Mouse (Mus musculus): ENCODE measurements around the gene Gm13757. TPM values are rescaled to one million over a fixed set of nuclear protein-coding genes. Genes with fewer than 3 reads are reported as not detected.
"Not testable (repeated sequence)": the region's sequence is repeated elsewhere in the genome, so short reads cannot be mapped to it uniquely, and the experiment has no call there.

Gene Gm13757
- polyA plus RNA-seq (2015; fragmentation: Nextera tagmentation; extraction: Ambion mirVana): not detected in 2 replicates

DNA sequence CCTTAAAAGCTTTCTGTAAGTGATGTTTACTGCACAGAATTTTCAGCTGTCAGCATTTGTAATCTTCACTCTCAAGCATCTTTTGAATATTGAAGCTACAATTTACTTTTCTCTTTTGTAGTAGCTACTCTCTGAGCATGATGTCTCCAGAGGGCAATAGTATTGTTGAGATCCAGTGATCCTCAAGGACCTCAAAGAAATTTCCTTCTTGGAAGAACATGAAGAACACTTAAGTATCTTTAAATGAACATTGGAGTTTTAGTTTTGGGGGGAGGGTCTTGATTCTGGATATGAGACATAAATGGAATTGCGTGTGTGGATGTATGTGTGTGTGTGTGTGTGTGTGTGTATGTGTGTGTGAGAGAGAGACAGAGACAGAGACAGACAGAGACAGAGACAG lies at the start of gene Gm13757:
Gene Gm13757 (minus strand): TSS at position 101 of the 400 bp plus-strand sequence.
- H3K27ac ChIP-seq: no peak within 1 kb of the TSS
- H3K4me1 ChIP-seq: no peaks in the 10 kb centered on the region
- H3K27me3 ChIP-seq: no peaks in the 10 kb centered on the region
- no peak within 1 kb of the TSS for H3K9ac ChIP-seq
- no peak within 1 kb of the TSS for H3K4me3 ChIP-seq
- no peak for ATAC-seq (ENCODE audit: low FRiP score, low read depth)
- H3K36me3 ChIP-seq: no peaks in the 10 kb centered on the region
- H3K4me2 ChIP-seq (replicated peaks): no peak within 1 kb of the TSS
- no peaks in the 10 kb centered on the region for H3K9me3 ChIP-seq
- WGBS: 86% methylated on average over 1 of the region's 1 CpGs

GRCm38 (mm10) chr2:88493020-88493419 lies 44.1 kb upstream of the Gm13757 start, which contains the start of gene Olfr1185-ps1:
Olfr1185-ps1 (plus strand) TSS chr2:88493320.
- H3K9me3 ChIP-seq: no peaks in the 10 kb centered on the region
- H3K27ac ChIP-seq: no peak within 1 kb of the TSS
- H3K4me2 ChIP-seq (replicated peaks): no peak within 1 kb of the TSS
- 72% methylated on average over 2 of the region's 2 CpGs for WGBS
- H3K36me3 ChIP-seq: no peaks in the 10 kb centered on the region
- H3K9ac ChIP-seq: no peak within 1 kb of the TSS
- H3K27me3 ChIP-seq: no peaks in the 10 kb centered on the region
- no peak within 1 kb of the TSS for H3K4me3 ChIP-seq
- ATAC-seq (ENCODE audit: low FRiP score, low read depth): no peak
- H3K4me1 ChIP-seq: no peaks in the 10 kb centered on the region

DNA sequence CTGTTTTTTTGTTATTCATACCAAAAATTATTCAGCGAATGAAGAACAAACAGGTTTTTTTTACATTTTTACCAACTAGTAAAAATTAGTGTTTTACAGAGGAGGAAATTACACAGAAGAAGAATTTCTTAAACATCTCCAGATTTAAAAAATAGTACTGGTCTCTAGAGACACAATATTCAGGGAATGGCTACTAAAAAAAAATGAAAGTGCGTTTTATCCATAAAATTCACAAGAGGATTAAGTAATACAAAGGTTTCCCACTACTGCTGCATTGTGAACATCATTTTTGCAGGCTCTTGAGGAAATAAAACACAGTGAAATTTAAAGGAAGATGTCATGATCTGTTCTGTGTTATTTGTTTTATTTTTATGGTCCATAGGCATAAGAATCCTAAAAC lies 34.4 kb upstream of the Gm13757 start, which contains the start of gene Olfr1184:
Gene Olfr1184 (plus strand): TSS at position 301 of the 400 bp plus-strand sequence.
- no peak for ATAC-seq (ENCODE audit: low FRiP score, low read depth)
- Histone ChIP-seq H3K27me3 (no peaks in the 10 kb centered on the region), H3K9ac (no peak within 1 kb of the TSS), H3K4me2 (replicated peaks) (no peak within 1 kb of the TSS), H3K9me3 (no peaks in the 10 kb centered on the region), H3K4me1 (no peaks in the 10 kb centered on the region), H3K4me3 (no peak within 1 kb of the TSS), H3K27ac (no peak within 1 kb of the TSS), H3K36me3 (no peaks in the 10 kb centered on the region)
- 81% methylated on average over 2 of the region's 2 CpGs for WGBS

GRCm38 (mm10) chr2:88454567-88454966 lies 5.6 kb upstream of the Gm13757 start, which contains the start of gene Olfr1183:
Olfr1183 (plus strand) TSS chr2:88454867.
- not testable (repeated sequence) for H3K9me3 ChIP-seq, H3K9ac ChIP-seq
- 80% methylated on average over 1 of the region's 1 CpGs for WGBS

DNA sequence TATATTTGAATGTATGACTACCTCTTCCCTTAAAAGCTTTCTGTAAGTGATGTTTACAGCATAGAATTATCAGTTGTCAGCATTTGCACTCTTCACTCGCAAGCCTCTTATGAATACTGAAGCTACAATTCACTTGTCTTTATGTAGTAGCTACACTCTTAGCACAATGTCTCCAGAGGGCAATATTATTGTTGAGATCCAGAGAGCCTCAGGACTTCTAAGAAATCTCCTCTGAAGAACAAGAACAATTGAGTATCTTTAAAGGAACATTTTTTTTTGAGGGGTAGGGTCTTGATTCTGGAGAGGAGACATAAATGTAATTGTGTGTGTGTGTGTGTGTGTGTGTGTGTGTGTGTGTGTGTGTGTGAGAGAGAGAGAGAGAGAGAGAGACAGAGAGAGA lies 22.9 kb downstream of the Gm13757 start, which contains the start of gene Olfr1181:
Gene Olfr1181 (minus strand): TSS at position 101 of the 400 bp plus-strand sequence.
- no peak for ATAC-seq (ENCODE audit: low FRiP score, low read depth)
- Histone ChIP-seq H3K9me3 (no peaks in the 10 kb centered on the region), H3K4me1 (no peaks in the 10 kb centered on the region), H3K4me2 (replicated peaks) (no peak within 1 kb of the TSS), H3K9ac (no peak within 1 kb of the TSS), H3K27me3 (no peaks in the 10 kb centered on the region), H3K36me3 (no peaks in the 10 kb centered on the region), H3K4me3 (no peak within 1 kb of the TSS), H3K27ac (no peak within 1 kb of the TSS)
- 92% methylated on average over 1 of the region's 1 CpGs for whole genome bisulfite sequencing

More at GRCm38 (mm10) chr2:88454567-88454966, 5.6 kb upstream of the Gm13757 start, which contains the start of gene Olfr1183:
- not testable (repeated sequence) for H3K27ac ChIP-seq; H3K27me3 ChIP-seq; H3K4me2 ChIP-seq (replicated peaks); H3K36me3 ChIP-seq; H3K4me1 ChIP-seq; H3K4me3 ChIP-seq; ATAC-seq (ENCODE audit: low FRiP score, low read depth)

- no peak for ATAC-seq (ENCODE audit: low FRiP score, low read depth)
Measured at GRCm38 (mm10) chr2:88419051-88419450, 29.9 kb downstream of the Gm13757 start, which contains the start of gene Olfr1180. Olfr1180 (minus strand) TSS chr2:88419151.

GRCm38 (mm10) chr2:88406353-88406752 lies 42.6 kb downstream of the Gm13757 start, which contains the start of gene Olfr1179:
Olfr1179 (minus strand) TSS chr2:88406453.
- Histone ChIP-seq H3K4me2 (replicated peaks) (no peak within 1 kb of the TSS), H3K36me3 (no peaks in the 10 kb centered on the region), H3K27ac (no peak within 1 kb of the TSS), H3K4me1 (no peaks in the 10 kb centered on the region), H3K9me3 (no peaks in the 10 kb centered on the region), H3K4me3 (no peak within 1 kb of the TSS), H3K9ac (no peak within 1 kb of the TSS), H3K27me3 (no peaks in the 10 kb centered on the region)
- 77% methylated on average over 3 of the region's 3 CpGs for WGBS
- no peak for ATAC-seq (ENCODE audit: low FRiP score, low read depth)

More at GRCm38 (mm10) chr2:88419051-88419450, 29.9 kb downstream of the Gm13757 start, which contains the start of gene Olfr1180:
- Histone ChIP-seq H3K27me3 (no peaks in the 10 kb centered on the region), H3K4me1 (no peaks in the 10 kb centered on the region), H3K9ac (no peak within 1 kb of the TSS), H3K9me3 (no peaks in the 10 kb centered on the region), H3K36me3 (no peaks in the 10 kb centered on the region), H3K4me2 (replicated peaks) (no peak within 1 kb of the TSS), H3K27ac (no peak within 1 kb of the TSS), H3K4me3 (no peak within 1 kb of the TSS)
- 78% methylated on average over 2 of the region's 2 CpGs for WGBS

Other genes with a start within 250 kb of the Gm13757 start
- gene Olfr1170, start 220.8 kb downstream of the Gm13757 start, polyA plus RNA-seq (2015; fragmentation: Nextera tagmentation; extraction: Ambion mirVana): not detected in 2 replicates
- gene Olfr1173, start 169.3 kb downstream of the Gm13757 start, polyA plus RNA-seq (2015; fragmentation: Nextera tagmentation; extraction: Ambion mirVana): not detected in 2 replicates
- not detected in 2 replicates for gene Olfr1174-ps, start 134.0 kb downstream of the Gm13757 start, polyA plus RNA-seq (2015; fragmentation: Nextera tagmentation; extraction: Ambion mirVana)
- not detected in 2 replicates for gene Olfr1175-ps, start 121.9 kb downstream of the Gm13757 start, polyA plus RNA-seq (2015; fragmentation: Nextera tagmentation; extraction: Ambion mirVana)
- not detected in 2 replicates for gene Olfr1176, start 112.4 kb downstream of the Gm13757 start, polyA plus RNA-seq (2015; fragmentation: Nextera tagmentation; extraction: Ambion mirVana)
- not detected in 2 replicates for gene Olfr1177-ps, start 102.6 kb downstream of the Gm13757 start, polyA plus RNA-seq (2015; fragmentation: Nextera tagmentation; extraction: Ambion mirVana)
- not detected in 2 replicates for gene Olfr1178, start 62.1 kb downstream of the Gm13757 start, polyA plus RNA-seq (2015; fragmentation: Nextera tagmentation; extraction: Ambion mirVana)
- gene Olfr1179, start 42.7 kb downstream of the Gm13757 start, polyA plus RNA-seq (2015; fragmentation: Nextera tagmentation; extraction: Ambion mirVana): not detected in 2 replicates
- gene Olfr1180, start 30.0 kb downstream of the Gm13757 start, polyA plus RNA-seq (2015; fragmentation: Nextera tagmentation; extraction: Ambion mirVana): not detected in 2 replicates
- gene Olfr1181, start 23.0 kb downstream of the Gm13757 start, polyA plus RNA-seq (2015; fragmentation: Nextera tagmentation; extraction: Ambion mirVana): not detected in 2 replicates
- not detected in 2 replicates for gene Olfr1183, start 5.7 kb upstream of the Gm13757 start, polyA plus RNA-seq (2015; fragmentation: Nextera tagmentation; extraction: Ambion mirVana)
- gene Olfr1184, start 34.5 kb upstream of the Gm13757 start, polyA plus RNA-seq (2015; fragmentation: Nextera tagmentation; extraction: Ambion mirVana): not detected in 2 replicates
- not detected in 2 replicates for gene Olfr1185-ps1, start 44.2 kb upstream of the Gm13757 start, polyA plus RNA-seq (2015; fragmentation: Nextera tagmentation; extraction: Ambion mirVana)
- gene Olfr1186, start 69.4 kb upstream of the Gm13757 start, polyA plus RNA-seq (2015; fragmentation: Nextera tagmentation; extraction: Ambion mirVana): not detected in 2 replicates
- gene Olfr1188, start 107.8 kb upstream of the Gm13757 start, polyA plus RNA-seq (2015; fragmentation: Nextera tagmentation; extraction: Ambion mirVana): not detected in 2 replicates
- not detected in 2 replicates for gene Olfr1189, start 137.3 kb upstream of the Gm13757 start, polyA plus RNA-seq (2015; fragmentation: Nextera tagmentation; extraction: Ambion mirVana)
- not detected in 2 replicates for gene Olfr1191-ps1, start 191.4 kb upstream of the Gm13757 start, polyA plus RNA-seq (2015; fragmentation: Nextera tagmentation; extraction: Ambion mirVana)
- gene Olfr1192-ps1, start 199.4 kb upstream of the Gm13757 start, polyA plus RNA-seq (2015; fragmentation: Nextera tagmentation; extraction: Ambion mirVana): not detected in 2 replicates
- not detected in 2 replicates for gene Olfr1193, start 226.5 kb upstream of the Gm13757 start, polyA plus RNA-seq (2015; fragmentation: Nextera tagmentation; extraction: Ambion mirVana)
- gene Olfr1195, start 240.1 kb upstream of the Gm13757 start, polyA plus RNA-seq (2015; fragmentation: Nextera tagmentation; extraction: Ambion mirVana): not detected in 2 replicates